Mouse (Mus musculus): ENCODE measurements at regions not wholly inside any gene's neighbourhood (a gene's known extent, or its start where the extent isn't known, plus 50 kb on each side); places are given as distances from the start of the nearest gene placed in this dataset.

GRCm38 (mm10) chr19:36229941-36230340 is 110.0 kb upstream of the Ankrd1 start:
- no peak for DNase-seq (ENCODE audit: low spot score in 2 of 2)

GRCm38 (mm10) chr19:36235131-36235530 is 113.0 kb upstream of the Pcgf5 start:
- no peak for DNase-seq (ENCODE audit: low spot score in 2 of 2)

DNA sequence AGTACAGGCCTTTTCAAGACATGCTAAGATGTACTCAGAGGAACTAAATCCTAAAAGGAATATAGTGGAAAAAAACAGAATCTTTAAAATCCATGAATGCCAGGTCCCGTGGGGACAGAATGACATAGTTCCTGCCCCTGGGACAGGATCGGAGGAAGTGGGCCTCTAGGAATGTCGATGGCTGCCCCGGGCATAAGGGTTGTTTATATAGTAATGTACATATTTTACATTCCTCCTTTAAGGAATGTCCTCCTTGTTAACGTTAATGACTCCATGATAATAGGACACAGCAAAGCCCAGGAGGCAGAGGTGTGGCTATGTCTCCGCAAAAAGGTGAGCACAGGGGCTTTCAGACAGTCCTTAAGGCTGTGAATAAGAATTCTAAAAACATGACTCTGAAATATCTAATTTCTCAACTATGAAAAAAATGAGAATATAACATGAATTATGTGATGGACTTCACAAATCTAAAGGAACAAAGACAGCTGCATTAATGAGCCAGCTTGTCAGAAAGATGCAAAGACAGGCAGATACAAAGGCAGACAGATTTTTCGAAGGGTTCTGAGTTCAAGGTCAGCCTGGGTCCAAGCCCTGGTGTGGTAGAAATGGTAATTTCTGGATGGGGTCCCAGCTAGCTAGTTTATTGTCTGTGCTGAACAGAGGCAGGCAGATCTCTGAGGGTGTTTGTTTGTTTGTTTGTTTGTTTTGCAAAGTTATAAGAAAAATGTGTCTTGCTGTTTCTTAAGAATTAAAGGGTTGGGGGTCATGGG is 111.3 kb upstream of the Pcgf5 start:
- DNase-seq (ENCODE audit: low spot score in 2 of 2), result no peak

- DNase-seq (ENCODE audit: low spot score in 2 of 2), result no peak
These were observed 110.4 kb upstream of the Pcgf5 start for GRCm38 (mm10) chr19:36237751-36238150.

DNA sequence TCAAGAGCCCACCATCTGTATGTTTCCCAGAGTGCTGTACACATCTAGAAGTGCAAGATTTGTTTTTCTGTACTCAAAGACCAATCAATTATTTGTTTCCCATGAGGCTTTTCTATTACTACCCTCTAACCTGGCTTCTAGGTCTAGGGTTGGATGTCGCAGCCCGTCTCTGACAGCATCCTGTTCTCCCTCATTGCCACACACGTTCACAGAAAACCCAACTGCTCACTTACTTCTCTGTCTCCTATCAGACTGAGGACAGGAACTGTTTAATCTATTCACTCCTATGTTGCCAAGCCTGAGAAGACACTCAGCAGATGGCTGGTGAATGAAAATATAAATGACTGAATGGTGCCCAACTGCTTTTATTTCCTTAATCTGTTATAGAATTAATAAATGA is 109.6 kb upstream of the Pcgf5 start:
- DNase-seq (ENCODE audit: low spot score in 2 of 2), result no peak

GRCm38 (mm10) chr19:36242396-36242795 is 105.7 kb upstream of the Pcgf5 start:
- DNase-seq (ENCODE audit: low spot score in 2 of 2), result no peak

GRCm38 (mm10) chr19:36242946-36243345 is 105.2 kb upstream of the Pcgf5 start:
- no peak for DNase-seq (ENCODE audit: low spot score in 2 of 2)

DNA sequence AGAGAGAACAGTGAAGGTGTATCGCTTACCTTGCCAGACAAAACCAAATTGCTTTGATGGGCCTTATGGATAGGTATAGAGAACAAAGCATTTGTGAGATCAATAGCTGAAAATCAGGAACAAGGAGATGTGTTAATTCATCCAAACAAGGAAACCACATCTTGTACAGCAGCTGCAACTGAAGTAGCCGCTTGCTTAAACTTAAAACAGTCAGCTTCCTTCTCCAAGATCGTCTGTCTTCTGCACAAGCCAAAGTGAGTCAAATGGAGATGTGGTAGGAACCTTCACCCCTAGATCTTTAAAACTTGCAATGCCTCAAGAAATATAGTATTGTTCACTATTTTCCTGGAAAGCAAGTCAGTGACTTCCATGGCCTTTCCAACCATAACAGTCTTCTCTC is 95.6 kb upstream of the Pcgf5 start:
- no peak for DNase-seq (ENCODE audit: low spot score in 2 of 2)

- DNase-seq (ENCODE audit: low spot score in 2 of 2), result peak in 1 of 2 experiments; percentile 2
These were observed 90.2 kb upstream of the Pcgf5 start for GRCm38 (mm10) chr19:36257748-36258538.

DNA sequence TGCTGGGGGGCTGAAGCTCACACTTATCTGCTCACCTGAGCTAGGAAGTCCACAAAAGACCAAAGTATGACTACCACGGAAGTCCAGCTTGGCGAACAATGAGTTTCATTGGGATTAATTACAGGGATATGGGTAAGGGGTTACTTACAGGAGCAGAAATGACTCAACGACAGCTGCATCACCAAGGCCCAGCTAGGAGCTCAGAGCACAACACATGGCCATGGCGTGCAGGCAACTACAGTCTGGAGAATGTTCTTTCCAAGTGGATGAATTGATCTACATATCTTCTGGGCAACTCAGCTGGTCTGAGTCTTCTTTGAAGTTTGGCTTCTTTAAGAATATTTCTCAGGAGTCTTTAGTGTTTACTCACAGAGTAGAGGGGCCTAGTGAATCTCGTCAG is 86.3 kb upstream of the Pcgf5 start:
- DNase-seq (ENCODE audit: low spot score in 2 of 2), result no peak

GRCm38 (mm10) chr19:36263923-36264322 is 84.2 kb upstream of the Pcgf5 start:
- DNase-seq (ENCODE audit: low spot score in 2 of 2), result no peak

DNA sequence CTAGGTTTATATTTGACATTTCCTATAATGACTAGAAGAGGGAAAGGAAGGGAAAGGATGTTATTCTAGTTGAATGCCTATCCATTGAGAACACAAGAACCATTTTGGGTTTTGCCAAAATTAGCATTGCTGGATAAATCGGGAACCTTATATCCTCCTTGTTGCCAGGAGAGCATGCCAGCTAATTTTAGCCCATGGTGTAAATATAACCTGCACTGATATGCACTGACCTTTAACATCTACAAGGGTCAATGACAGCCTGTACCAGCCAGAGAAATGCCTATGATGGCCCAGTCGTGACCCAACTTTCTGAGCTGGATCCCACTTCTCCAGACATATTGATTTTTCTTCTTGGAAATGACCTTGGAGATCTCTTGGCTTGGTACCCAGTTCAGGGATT is 83.7 kb upstream of the Pcgf5 start:
- no peak for DNase-seq (ENCODE audit: low spot score in 2 of 2)

- no peak for DNase-seq (ENCODE audit: low spot score in 2 of 2)
These were observed 82.8 kb upstream of the Pcgf5 start for GRCm38 (mm10) chr19:36265276-36265675.

DNA sequence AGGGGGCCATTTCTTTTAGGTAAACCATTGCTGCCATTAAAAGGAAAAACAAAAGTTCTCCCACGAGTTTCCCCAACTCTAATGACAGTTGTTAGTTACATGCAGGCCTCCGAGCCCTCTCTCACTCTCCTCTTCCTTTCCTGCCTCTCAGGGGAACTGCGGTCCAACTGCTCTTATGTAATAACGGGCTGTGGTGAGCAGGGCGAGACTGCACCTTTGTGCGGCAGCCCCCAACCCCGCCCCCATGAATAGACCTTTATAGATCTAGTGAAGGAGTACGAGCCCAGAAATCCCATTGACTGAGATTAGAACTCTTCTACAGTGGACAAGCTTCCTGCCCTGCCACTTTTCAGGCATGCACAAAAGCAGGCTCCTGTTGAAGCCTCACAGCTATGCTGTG is 81.8 kb upstream of the Pcgf5 start:
- DNase-seq (ENCODE audit: low spot score in 2 of 2), result no peak

DNA sequence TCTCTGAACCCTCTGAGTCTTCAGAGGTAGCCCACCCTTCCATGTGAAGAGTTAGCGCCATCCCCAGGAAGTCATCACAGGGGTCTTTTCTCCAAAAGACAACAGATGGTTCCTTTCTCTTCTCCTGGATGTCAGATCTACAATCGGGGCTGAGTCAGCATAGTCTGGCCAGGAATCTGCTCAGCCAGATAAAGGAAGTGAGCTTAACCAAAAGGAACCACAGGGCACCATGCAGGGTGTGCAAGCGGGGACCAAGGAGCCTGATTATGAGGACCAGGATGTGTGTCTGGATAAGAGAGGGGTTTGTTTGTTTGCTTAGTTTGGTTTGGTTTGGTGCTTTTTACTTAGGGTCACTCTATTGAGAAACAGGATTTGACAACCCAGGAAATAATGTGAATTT is 74.6 kb upstream of the Pcgf5 start:
- no peak for DNase-seq (ENCODE audit: low spot score in 2 of 2)

DNA sequence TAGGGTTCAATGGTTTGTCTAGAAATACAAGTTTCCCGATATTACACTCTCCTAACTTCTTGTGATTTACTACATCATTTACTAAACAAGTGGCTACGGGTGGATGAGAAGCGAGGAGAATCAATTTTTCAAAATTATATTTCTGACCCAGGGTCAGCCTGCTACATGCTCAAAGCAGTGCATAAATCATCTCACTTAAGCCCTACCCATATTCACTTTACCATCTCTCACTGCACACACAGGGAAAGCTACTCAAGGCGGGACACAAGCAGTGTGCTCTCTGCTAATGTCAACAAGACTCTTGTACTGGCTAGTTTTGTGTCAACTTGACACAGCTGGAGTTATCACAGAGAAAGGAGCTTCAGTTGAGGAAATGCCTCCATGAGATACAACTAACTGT is 62.6 kb upstream of the Pcgf5 start:
- DNase-seq (ENCODE audit: low spot score in 2 of 2), result no peak

DNA sequence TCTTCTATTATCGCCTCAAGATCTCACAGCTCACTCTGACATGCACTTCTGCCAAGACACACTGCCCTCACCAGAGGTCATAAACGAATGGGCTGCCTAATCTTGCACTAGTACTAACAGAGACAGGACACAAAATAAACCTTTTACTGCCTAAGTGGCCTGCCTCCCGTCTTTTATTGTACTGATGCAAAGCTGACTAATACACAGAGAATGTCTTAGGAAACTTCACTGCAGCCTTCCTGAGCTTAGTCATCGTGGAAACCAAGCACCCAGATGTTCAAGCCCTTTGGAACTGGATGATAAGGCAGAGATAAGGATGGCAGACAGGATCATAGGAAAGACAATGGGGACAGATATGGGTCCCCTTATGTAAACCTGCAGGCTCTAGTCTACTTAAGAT is 57.3 kb upstream of the Pcgf5 start:
- DNase-seq (ENCODE audit: low spot score in 2 of 2), result no peak

GRCm38 (mm10) chr19:36293177-36293969 is 54.7 kb upstream of the Pcgf5 start:
- DNase-seq (ENCODE audit: low spot score in 2 of 2), result no peak
